Mouse (Mus musculus): ENCODE measurements around the gene Tmem102. TPM values are rescaled to one million over a fixed set of nuclear protein-coding genes. Genes with fewer than 3 reads are reported as not detected.

Gene Tmem102
- polyA plus RNA-seq, 1 experiment: not detected

- H3K9me3 ChIP-seq: peaks cover 2% of the 10 kb centered on the region; the same call in 1 of the 2 replicates
- H3K4me1 ChIP-seq: peaks cover 56% of the 10 kb centered on the region
- no peaks in the 10 kb centered on the region for H3K36me3 ChIP-seq (replicated peaks; ENCODE audit: low read length)
- H3K4me3 ChIP-seq (replicated peaks): peak overlapping the region; percentile 90
- peaks cover 84% of the 10 kb centered on the region for H3K27me3 ChIP-seq (replicated peaks)
- TF ChIP-seq FLI1 (IDR thresholded peaks at IDR 0.05; ENCODE audit: low read length) (no peak), GATA1 (IDR thresholded peaks at IDR 0.05; ENCODE audit: borderline replicate concordance, low read length) (no peak)
Measured at GRCm38 (mm10) chr11:69803786-69804651, 1.4 kb downstream of the Tmem102 start.

GRCm38 (mm10) chr11:69803328-69803727 lies 2.1 kb downstream of the Tmem102 start:
- no peak for TF ChIP-seq FLI1 (IDR thresholded peaks at IDR 0.05; ENCODE audit: low read length)
- TF ChIP-seq GATA1 (IDR thresholded peaks at IDR 0.05; ENCODE audit: borderline replicate concordance, low read length): no peak
- peak overlapping the region; percentile 90 for H3K4me3 ChIP-seq (replicated peaks)
- peaks cover 87% of the 10 kb centered on the region for H3K27me3 ChIP-seq (replicated peaks)
- peaks cover 2% of the 10 kb centered on the region; the same call in 1 of the 2 replicates for H3K9me3 ChIP-seq
- no peaks in the 10 kb centered on the region for H3K36me3 ChIP-seq (replicated peaks; ENCODE audit: low read length)
- H3K4me1 ChIP-seq: peaks cover 57% of the 10 kb centered on the region

GRCm38 (mm10) chr11:69802648-69803105 lies 2.7 kb downstream of the Tmem102 start:
- H3K9me3 ChIP-seq: peaks cover 2% of the 10 kb centered on the region; the same call in 1 of the 2 replicates
- H3K4me3 ChIP-seq (replicated peaks): peak overlapping the region; percentile 90
- no peaks in the 10 kb centered on the region for H3K36me3 ChIP-seq (replicated peaks; ENCODE audit: low read length)
- TF ChIP-seq GATA1 (IDR thresholded peaks at IDR 0.05; ENCODE audit: borderline replicate concordance, low read length): no peak
- TF ChIP-seq FLI1 (IDR thresholded peaks at IDR 0.05; ENCODE audit: low read length): no peak
- peaks cover 91% of the 10 kb centered on the region for H3K27me3 ChIP-seq (replicated peaks)
- H3K4me1 ChIP-seq: peaks cover 62% of the 10 kb centered on the region

GRCm38 (mm10) chr11:69801379-69801977 lies 3.9 kb downstream of the Tmem102 start, which contains the start of gene Fgf11:
Gene Fgf11, minus strand, starts transcription at chr11:69801857.
- H3K36me3 ChIP-seq (replicated peaks; ENCODE audit: low read length): no peaks in the 10 kb centered on the region
- peaks cover 92% of the 10 kb centered on the region for H3K27me3 ChIP-seq (replicated peaks)
- TF ChIP-seq FLI1 (IDR thresholded peaks at IDR 0.05; ENCODE audit: low read length): no peak
- no peak for TF ChIP-seq GATA1 (IDR thresholded peaks at IDR 0.05; ENCODE audit: borderline replicate concordance, low read length)
- H3K9me3 ChIP-seq: peaks cover under 1% of the 10 kb centered on the region; the same call in 1 of the 2 replicates
- H3K4me3 ChIP-seq (replicated peaks): peak within 1 kb of the TSS; percentile 90
- H3K4me1 ChIP-seq: peaks cover 65% of the 10 kb centered on the region

GRCm38 (mm10) chr11:69800392-69801197 lies 4.8 kb downstream of the Tmem102 start:
- TF ChIP-seq GATA1 (IDR thresholded peaks at IDR 0.05; ENCODE audit: borderline replicate concordance, low read length): no peak
- no peak for TF ChIP-seq FLI1 (IDR thresholded peaks at IDR 0.05; ENCODE audit: low read length)
- peaks cover 70% of the 10 kb centered on the region for H3K4me1 ChIP-seq
- no peaks in the 10 kb centered on the region for H3K36me3 ChIP-seq (replicated peaks; ENCODE audit: low read length)
- no peaks in the 10 kb centered on the region for H3K9me3 ChIP-seq
- H3K27me3 ChIP-seq (replicated peaks): peaks cover 93% of the 10 kb centered on the region
- peak overlapping the region; percentile 87 for H3K4me3 ChIP-seq (replicated peaks)

- TF ChIP-seq GATA1 (IDR thresholded peaks at IDR 0.05; ENCODE audit: borderline replicate concordance, low read length): no peak
- TF ChIP-seq FLI1 (IDR thresholded peaks at IDR 0.05; ENCODE audit: low read length): no peak
- H3K9me3 ChIP-seq: no peaks in the 10 kb centered on the region
- peaks cover 75% of the 10 kb centered on the region for H3K4me1 ChIP-seq
- no peaks in the 10 kb centered on the region for H3K36me3 ChIP-seq (replicated peaks; ENCODE audit: low read length)
- peak overlapping the region; percentile 87 for H3K4me3 ChIP-seq (replicated peaks)
- peaks cover 88% of the 10 kb centered on the region for H3K27me3 ChIP-seq (replicated peaks)
Measured at GRCm38 (mm10) chr11:69800138-69800391, 5.4 kb downstream of the Tmem102 start.

GRCm38 (mm10) chr11:69799394-69800137 lies 5.9 kb downstream of the Tmem102 start:
- Histone ChIP-seq H3K4me1 (peaks cover 77% of the 10 kb centered on the region), H3K27me3 (replicated peaks) (peaks cover 83% of the 10 kb centered on the region), H3K4me3 (replicated peaks) (peak overlapping the region; percentile 87), H3K9me3 (no peaks in the 10 kb centered on the region), H3K36me3 (replicated peaks; ENCODE audit: low read length) (no peaks in the 10 kb centered on the region)
- TF ChIP-seq FLI1 (IDR thresholded peaks at IDR 0.05; ENCODE audit: low read length) (no peak), GATA1 (IDR thresholded peaks at IDR 0.05; ENCODE audit: borderline replicate concordance, low read length) (no peak)

- H3K27me3 ChIP-seq (replicated peaks): peaks cover 78% of the 10 kb centered on the region
Measured at GRCm38 (mm10) chr11:69797924-69798323, 7.5 kb downstream of the Tmem102 start.

GRCm38 (mm10) chr11:69795983-69796435 lies 9.4 kb downstream of the Tmem102 start:
- Histone ChIP-seq H3K4me1 (peaks cover 46% of the 10 kb centered on the region), H3K27me3 (replicated peaks) (peaks cover 63% of the 10 kb centered on the region), H3K9me3 (no peaks in the 10 kb centered on the region), H3K4me3 (replicated peaks) (peak overlapping the region; percentile 91), H3K36me3 (replicated peaks; ENCODE audit: low read length) (no peaks in the 10 kb centered on the region)
- TF ChIP-seq FLI1 (IDR thresholded peaks at IDR 0.05; ENCODE audit: low read length) (no peak), GATA1 (IDR thresholded peaks at IDR 0.05; ENCODE audit: borderline replicate concordance, low read length) (no peak)

More at GRCm38 (mm10) chr11:69797924-69798323, 7.5 kb downstream of the Tmem102 start:
- Histone ChIP-seq H3K9me3 (no peaks in the 10 kb centered on the region), H3K4me3 (replicated peaks) (no peak overlapping the region), H3K36me3 (replicated peaks; ENCODE audit: low read length) (no peaks in the 10 kb centered on the region), H3K4me1 (peaks cover 65% of the 10 kb centered on the region)
- no peak for TF ChIP-seq GATA1 (IDR thresholded peaks at IDR 0.05; ENCODE audit: borderline replicate concordance, low read length)
- no peak for TF ChIP-seq FLI1 (IDR thresholded peaks at IDR 0.05; ENCODE audit: low read length)
